Mouse (Mus musculus): ENCODE measurements around the gene Thrap3.

The Thrap3 gene

GRCm38 (mm10) chr4:126202303-126203181, at the start of gene Thrap3:
Gene Thrap3 (minus strand): TSS chr4:126202760.
- DNase-seq (ENCODE audit: inconsistent ontology term), result peak; percentile 100

DNA sequence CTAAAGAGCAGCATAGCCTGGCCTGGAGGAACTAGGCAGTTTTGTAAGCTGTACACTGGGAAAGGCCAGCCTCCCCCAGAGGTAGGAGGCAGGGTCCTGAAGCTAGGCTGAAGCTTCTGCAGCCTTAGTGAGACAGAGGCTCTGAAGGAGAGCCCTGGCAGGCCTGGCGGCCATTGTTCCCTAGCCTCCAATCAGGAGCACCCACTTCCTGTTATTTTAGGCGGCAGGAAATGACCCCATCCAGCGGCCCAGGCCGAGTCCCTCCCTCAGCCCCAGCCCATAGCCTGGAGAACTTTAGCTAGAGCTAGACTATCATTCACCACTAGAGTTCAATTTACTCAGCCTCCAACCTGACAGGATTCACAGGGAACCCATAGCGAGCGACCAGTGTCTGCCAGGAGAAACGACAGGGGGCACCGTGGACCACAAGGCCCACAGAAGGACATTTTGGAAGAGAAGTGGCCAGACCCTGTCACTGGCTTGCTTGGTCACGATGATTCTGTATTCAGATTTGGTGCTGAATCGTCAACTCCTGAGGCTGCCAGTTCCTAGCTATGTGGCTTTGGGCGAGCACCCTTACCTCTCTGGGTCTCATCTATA, 49.2 kb upstream of the Thrap3 start:
- no peak for DNase-seq (ENCODE audit: inconsistent ontology term)

DNA sequence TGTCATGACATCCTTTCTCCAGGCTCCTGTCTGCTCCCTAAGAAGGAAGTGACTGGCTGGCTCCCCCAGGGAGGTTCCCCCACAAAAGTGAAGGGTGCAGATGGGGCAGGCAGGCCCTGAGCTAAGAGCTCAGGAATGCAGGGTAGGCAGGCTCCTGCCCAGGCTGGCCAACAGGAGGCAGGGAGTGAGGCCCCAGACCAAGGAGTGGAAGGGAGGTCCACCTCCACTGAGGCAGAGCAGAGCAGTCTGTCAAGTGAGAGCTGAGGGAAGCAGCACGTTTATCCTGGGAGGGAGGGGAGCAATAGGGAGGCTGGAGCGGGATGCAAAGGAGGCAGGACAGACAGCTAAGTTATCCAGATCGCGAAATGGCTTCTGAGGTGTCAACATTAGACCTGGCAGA, 48.1 kb upstream of the Thrap3 start:
- DNase-seq (ENCODE audit: inconsistent ontology term), result peak; percentile 43

GRCm38 (mm10) chr4:126248261-126248868, 45.8 kb upstream of the Thrap3 start:
- DNase-seq (ENCODE audit: inconsistent ontology term), result no peak

GRCm38 (mm10) chr4:126246202-126246889, 43.8 kb upstream of the Thrap3 start:
- DNase-seq (ENCODE audit: inconsistent ontology term), result no peak

GRCm38 (mm10) chr4:126242510-126242909, 40.0 kb upstream of the Thrap3 start:
- DNase-seq (ENCODE audit: inconsistent ontology term), result no peak

- no peak for DNase-seq (ENCODE audit: inconsistent ontology term)
Observed at GRCm38 (mm10) chr4:126241956-126242355, 39.4 kb upstream of the Thrap3 start.

DNA sequence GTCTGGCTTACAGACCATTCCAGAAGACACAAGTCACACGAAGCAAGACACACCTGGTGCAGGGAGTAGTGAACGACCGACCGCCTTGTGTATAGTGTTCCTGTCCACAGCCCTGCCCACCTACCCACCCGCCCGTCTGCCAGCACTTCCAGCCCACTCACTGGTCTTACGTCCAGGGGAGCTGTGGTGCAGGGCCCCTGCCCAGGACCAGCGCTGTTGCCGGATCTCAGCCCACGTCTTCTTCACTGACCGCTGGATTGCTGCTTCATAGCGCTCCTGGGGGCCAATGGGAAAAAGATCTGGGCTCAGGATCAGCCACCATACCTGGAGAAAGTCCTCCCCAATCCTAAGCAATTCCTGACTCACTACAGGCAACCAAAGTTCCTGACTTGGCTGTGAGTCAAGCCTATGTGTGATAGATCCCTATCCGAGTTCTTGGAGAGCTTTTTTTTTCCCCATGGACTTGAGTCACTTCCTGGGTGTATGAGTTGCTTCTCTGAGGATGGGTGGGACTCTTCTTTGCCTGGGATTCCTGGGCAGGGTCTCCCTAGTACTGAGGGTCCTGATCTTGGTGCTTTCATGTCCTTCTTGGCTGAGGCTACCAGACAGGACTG, 37.4 kb upstream of the Thrap3 start:
- DNase-seq (ENCODE audit: inconsistent ontology term), result no peak

DNA sequence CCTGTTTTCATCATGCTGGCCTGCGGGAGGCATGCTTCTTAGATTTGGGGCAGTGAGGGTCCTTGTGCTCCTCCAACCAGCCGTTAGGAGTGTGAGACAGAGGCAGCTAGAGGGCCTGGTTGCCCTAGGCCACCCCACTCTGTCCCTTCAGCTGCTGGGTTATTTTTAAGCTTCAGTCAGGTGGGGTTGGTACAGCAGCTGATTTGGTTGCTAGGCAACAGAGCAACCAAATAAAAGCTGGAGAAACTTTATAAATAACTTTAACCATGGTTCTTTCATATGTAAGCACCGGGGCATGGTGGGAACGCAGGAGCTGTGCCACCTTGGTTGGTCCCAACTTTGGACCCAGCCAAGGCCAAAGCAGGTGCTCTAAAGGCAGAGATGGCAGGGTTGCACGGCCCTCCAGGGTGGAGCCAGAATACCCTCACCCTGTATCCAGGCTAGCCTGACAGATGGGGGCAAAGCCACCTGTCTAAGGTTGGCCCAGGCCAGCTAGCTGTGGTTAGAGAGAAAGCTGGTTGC, 35.2 kb upstream of the Thrap3 start:
- DNase-seq (ENCODE audit: inconsistent ontology term), result no peak

DNA sequence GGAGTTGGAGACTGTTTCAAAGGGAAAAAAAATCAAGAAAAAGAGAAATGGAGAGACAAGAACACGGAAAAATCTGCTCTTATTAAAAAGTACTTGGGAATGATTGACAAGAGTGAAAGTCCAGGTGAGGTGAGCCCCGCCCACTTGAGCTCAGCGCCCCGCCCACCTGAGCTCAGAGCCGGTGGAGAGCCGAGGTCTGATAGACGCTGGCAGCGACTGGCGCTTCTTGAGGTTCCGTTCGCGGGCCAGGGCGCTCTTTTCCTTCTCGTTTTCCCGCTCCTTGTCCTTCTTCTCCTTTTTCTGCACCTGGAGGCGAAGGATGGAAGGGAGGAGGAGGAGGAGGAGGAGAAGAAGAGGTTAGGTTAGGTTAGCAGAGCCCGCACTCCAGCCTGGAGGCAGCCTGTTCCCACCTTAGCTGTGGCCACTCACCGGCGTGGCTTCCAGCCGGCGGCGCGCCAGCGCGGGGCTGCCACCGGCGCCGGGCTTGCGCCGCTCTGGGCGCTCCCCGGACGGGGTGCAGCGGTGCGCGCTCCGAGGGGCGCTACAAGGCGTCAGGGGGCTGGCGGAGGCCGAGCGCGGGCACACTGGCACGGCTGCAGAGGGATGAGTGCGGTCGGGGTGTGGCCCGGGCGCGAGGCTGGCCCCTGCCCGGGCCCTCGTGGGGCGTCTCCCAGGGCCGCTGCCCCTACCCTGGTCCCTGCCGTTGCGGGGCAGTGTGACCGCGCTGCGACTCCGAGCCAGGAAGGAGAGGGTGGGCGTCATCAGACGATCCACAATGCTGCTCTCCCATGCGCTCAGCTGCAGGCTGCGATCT, 34.1 kb upstream of the Thrap3 start:
- DNase-seq (ENCODE audit: inconsistent ontology term), result no peak

DNA sequence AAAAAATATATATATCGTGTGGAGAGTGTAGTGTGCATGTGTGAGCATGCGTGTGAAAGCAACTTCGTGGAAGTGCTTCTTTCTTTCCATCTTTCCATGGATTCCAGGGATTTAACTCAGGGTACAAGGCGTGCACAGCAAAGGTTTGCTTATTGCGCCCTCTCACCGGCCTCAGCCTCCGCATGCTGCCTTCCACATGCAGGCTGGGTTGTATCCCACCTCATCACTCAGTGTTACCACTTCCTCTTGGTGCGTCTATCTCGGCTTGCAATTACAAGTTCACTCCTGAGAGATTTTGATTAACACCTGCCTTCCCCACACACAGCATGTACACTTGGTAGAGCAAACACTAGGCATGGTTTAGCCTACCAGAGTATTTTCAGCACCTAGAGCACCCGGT, 32.6 kb upstream of the Thrap3 start:
- DNase-seq (ENCODE audit: inconsistent ontology term), result no peak

- no peak for DNase-seq (ENCODE audit: inconsistent ontology term)
Observed at GRCm38 (mm10) chr4:126234496-126235175, 32.1 kb upstream of the Thrap3 start.

- DNase-seq (ENCODE audit: inconsistent ontology term), result no peak
Observed at GRCm38 (mm10) chr4:126233676-126234308, 31.2 kb upstream of the Thrap3 start.

- no peak for DNase-seq (ENCODE audit: inconsistent ontology term)
Observed at GRCm38 (mm10) chr4:126229900-126230299, 27.3 kb upstream of the Thrap3 start.

GRCm38 (mm10) chr4:126228144-126228543, 25.6 kb upstream of the Thrap3 start:
- peak; percentile 63 for DNase-seq (ENCODE audit: inconsistent ontology term)

DNA sequence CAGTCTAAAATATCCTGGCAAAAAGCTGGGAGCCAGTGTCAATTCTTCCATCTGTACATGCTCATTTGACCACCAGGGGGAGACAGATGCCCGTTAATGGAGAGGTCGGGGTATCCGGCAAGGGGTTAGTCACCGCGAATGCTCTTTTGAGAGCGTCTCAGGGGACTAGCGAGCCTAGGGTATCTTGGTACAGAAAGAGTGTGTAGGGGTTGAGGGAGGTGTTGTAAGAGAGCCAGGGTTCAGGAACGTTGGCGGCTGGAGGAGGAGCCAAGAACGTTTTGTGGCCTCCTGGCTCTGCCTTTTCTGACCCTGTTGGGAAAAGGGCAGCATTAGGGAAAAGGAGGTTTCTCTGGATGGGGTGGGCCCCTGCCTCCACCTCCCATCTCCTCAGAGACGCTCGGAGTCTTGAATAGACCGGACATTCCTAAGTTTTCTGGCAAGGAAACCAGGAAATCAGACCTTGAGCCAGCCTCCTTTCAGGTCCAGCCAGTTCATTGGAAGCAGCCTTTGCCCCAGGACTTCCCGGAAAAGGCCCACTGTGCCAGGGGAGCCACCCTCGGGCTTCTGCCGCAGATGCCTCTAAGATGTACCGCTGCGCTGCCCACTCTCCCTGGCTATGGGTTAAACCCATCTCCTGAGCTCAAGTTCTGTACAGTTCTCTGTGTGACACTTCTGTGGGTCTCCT, 24.7 kb upstream of the Thrap3 start:
- DNase-seq (ENCODE audit: inconsistent ontology term), result peak; percentile 85

- no peak for DNase-seq (ENCODE audit: inconsistent ontology term)
Observed at GRCm38 (mm10) chr4:126226640-126227039, 24.1 kb upstream of the Thrap3 start.

GRCm38 (mm10) chr4:126222631-126223030, 20.1 kb upstream of the Thrap3 start:
- no peak for DNase-seq (ENCODE audit: inconsistent ontology term)

- no peak for DNase-seq (ENCODE audit: inconsistent ontology term)
Observed at GRCm38 (mm10) chr4:126220045-126220444, 17.5 kb upstream of the Thrap3 start.

Data from Muller cell, postnatal 12 days (primary cell).